Mouse (Mus musculus) adrenal gland, adult 2 months (tissue): Measurements from ENCODE around the gene Tnf. TPM values are rescaled to one million over a fixed set of nuclear protein-coding genes. Genes with fewer than 3 reads are reported as not detected.

Experiments
- DNase-seq: peaks from one replicate; pipeline ENCODE4 v3.0.0; 2021
- polyA plus RNA-seq: library from polyadenylated mRNA; depleted of rRNA; stranded (reverse); fragments of >200 nt; gene quantifications from 2 replicates; pipeline ENCODE4 v1.2.3, GENCODE M21; 2012
- total RNA-seq, 2 experiments: library from RNA; stranded (reverse); gene quantifications; 2 replicates each; pipeline ENCODE4 v1.2.3; 2021

Gene Tnf
- total and polyA plus RNA-seq, 3 experiments: 0.35 to 0.62 (median 0.52) TPM

- no peak for DNase-seq
Measured at GRCm38 (mm10) chr17:35172445-35173234, 29.2 kb downstream of the Tnf start.

- no peak for DNase-seq
Measured at GRCm38 (mm10) chr17:35168541-35169207, 33.1 kb downstream of the Tnf start.

- DNase-seq: no peak
Measured at GRCm38 (mm10) chr17:35167794-35168193, 34.0 kb downstream of the Tnf start.

DNA sequence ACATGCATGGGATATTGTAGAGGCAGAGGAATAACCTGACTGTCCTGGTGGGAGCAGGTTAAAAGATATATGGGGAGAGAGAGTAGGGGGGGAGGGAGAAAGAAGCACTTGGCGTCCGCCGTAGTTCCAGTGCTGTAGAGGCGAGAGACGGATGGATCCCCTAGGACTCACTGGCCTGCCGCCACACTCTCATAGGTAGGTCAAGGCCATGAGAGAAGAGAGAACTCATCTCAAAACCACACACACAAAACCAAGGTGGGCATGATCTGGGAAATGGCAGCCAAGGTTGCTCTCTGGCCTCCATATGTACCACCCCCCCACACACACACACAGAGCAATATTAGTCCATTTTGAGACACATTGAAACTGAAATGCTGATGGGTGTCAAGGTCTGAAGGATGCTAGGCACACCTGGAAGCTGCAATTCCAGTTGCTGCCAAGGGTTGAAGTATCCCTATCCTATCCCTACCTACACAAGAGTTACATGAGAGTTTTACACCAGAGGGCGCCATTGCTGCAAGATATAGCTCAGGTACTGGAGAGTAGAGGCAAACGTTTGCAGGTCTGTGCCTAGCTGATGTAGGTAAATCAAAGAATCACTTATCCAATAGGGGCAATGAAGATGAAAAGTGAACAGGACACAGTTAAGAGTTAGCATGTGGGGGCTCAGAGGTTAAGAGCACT, 35.3 kb downstream of the Tnf start:
- DNase-seq: no peak

GRCm38 (mm10) chr17:35165451-35166155, 36.2 kb downstream of the Tnf start:
- DNase-seq: no peak

- DNase-seq: peak; percentile 98
Measured at GRCm38 (mm10) chr17:35164568-35165450, 37.0 kb downstream of the Tnf start, which contains the start of gene Prrc2a. Gene Prrc2a (minus strand): TSS chr17:35164897.

GRCm38 (mm10) chr17:35164218-35164567, 37.6 kb downstream of the Tnf start:
- no peak for DNase-seq

DNA sequence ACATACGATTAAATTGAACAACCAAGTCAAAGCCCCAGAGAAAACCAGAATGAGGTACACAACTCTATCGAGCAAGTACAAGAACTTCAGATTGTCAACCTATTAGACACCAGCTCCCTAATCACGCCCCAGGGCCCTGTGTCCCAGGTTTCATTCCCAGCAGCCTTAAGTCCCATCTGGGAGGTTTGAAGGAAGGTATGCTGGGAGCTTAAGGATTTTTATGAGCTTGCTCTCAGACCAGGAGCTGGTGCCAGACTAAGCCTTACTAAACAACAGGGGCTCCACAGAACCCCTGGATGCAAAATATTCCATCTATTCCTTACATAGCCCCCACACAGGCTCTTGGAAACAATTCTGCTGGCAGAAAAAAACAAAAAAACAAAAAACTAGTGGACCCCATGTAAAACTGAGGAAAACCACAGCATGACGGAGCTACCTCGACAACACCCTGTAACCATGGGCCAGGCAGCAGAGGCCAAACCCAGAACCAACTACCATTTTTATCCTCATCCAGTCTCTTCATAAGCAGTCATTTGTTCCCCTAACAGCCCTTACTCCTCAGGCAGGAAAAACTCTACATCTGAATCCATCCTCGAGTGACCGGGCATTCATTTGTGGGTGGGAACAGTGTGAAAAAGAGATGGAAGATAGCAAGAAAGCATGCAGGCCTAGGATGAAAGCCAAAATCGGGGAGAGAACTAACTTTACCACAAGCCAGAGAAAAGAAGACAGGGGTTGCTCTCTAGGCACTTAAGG, 38.3 kb downstream of the Tnf start:
- DNase-seq: no peak

- peak; percentile 57 for DNase-seq
Measured at GRCm38 (mm10) chr17:35162730-35163129, 39.1 kb downstream of the Tnf start.

GRCm38 (mm10) chr17:35162121-35162520, 39.7 kb downstream of the Tnf start:
- DNase-seq: no peak

- no peak for DNase-seq
Measured at GRCm38 (mm10) chr17:35161421-35161820, 40.4 kb downstream of the Tnf start.

GRCm38 (mm10) chr17:35159638-35160037, 42.2 kb downstream of the Tnf start:
- no peak for DNase-seq

DNA sequence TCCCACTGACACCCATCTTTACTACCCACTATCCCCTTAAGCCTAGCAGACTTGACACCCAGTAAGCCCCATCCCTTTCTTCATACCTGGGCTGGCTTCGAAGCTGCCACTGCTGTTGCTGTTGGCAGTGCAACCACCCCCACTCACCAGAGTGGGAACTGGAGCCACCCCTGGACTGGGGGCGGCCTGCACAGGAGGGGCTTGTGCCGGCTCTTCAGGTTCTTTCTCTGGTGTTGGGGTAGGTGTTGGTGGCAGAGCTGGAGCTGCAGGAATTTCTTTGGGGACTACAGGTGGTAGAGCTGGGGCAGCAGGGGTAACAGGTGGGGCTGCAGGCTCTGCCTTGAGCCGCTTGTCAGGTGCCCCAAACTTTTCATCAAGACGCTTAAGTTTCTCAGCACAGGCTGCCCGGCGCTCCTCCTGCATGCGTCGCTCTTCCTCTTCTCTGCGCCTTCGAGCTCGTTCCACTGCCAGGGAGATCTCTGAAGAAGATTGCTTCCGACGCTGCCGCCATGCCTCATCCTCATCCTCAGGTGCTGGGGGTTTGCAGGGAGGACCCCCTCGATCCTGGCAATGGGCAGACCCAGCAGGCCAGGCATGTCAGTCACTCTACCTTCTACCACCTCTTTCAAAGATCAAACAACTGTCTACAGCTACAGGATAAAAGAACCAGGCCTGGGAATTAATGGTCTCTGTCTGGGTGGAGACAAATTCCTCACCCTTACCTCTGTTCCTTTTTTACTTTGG, 42.8 kb downstream of the Tnf start:
- no peak for DNase-seq

DNA sequence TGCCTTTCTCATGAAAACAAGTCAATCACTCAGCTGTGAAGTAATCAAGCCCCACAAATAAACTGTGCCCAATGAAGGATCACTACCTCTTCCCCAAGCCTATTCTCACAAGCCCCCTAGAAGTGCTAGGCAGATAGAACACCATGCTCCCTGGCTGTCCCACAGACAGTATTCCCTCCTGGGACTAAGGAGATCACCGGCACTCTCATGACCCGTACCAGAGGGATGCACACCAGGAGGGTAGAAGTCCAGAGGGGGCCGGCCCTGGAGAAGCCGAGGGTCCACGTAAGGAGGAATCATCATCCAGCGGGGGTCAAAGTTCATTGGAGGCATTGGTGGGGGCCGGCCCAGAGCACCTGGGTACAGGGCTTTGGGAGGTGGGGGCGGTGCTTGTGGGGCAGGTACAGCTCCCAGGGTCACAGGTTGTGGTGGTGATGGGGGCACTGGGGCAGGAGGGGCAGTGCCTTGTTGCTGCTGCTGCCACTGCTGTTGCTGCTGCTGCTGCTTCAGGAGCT, 44.1 kb downstream of the Tnf start:
- DNase-seq: no peak

DNA sequence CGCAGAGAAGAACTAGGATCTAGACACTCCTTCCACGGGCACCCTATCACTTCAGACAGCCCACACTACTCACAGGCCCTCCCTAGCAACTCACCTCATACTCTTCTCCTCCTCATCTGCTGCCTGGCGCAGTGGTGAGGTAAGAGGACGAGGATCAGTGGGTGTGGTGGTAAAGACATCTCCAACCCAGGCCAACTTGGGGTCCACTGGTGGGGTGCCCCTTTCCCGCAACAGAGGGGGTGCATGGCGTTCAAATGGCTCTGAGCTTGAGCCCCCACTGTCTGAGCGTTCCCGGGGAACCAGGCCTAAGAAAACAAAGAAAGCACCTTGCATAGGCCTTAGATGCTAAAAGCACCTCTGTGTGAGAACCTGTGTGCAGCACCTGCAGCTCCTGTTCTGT, 44.6 kb downstream of the Tnf start:
- DNase-seq: no peak

DNA sequence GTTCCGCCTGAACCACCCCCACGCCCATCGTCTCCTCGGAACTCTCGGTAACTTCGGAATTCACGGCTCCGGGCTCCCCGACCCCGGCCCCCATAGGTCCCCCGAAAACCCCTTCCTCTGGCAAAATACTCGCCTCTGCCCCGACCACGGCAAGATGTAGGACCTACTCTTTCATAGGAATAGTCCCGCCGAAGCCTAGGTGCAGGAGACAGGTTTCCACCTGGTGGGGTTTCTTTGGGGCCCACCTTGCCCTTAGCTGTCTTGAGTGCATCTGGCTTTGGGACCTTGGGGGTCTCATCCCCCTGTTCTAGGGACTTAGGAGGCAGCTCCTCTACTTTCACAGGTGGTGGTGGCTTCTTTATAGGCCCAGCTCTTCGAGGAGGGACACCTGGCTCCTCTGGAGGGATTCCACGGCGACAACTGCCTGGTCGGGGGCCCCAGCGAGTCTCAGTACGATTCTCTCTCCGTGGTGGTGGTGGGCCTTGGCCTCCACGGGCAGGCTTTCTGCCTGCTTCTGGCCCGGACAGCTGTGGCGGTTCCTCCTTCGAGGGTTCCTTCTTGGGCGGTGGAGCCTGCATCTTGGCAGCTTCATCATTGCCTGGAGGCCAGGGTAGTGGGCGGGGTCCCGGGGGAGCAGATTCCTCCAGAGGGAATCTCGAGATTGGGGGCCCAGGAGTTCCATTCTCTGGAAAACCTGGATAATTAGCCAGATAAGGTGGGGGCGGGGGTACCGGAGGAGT, 45.2 kb downstream of the Tnf start:
- DNase-seq: no peak

- no peak for DNase-seq
Measured at GRCm38 (mm10) chr17:35155451-35155850, 46.4 kb downstream of the Tnf start.

GRCm38 (mm10) chr17:35154616-35155015, 47.2 kb downstream of the Tnf start:
- no peak for DNase-seq

DNA sequence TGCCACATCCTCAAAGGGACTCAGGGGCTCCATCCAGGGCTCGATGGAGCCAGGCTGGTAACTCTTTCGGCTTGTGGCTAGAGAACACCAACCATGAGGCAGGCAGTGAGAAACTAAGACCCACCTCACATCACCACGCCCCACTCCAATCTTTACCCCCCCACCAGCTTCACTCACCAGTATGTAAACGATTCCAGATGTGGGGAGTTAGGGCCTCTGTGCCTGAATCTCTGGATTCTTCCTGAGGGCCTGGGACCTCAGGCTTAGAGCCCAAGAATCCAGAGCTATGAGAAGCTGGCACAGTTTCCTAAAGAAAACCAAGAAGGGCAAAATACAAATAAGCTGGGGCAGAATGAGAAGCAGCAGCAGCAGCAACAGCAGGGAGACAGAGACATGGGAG, 47.9 kb downstream of the Tnf start:
- no peak for DNase-seq
